Mouse (Mus musculus) forebrain, embryonic 10.5 days (tissue): ENCODE measurements around the gene Gm6592. TPM values are rescaled to one million over a fixed set of nuclear protein-coding genes. Genes with fewer than 3 reads are reported as not detected.
"Not testable (repeated sequence)": the region's sequence is repeated elsewhere in the genome, so short reads cannot be mapped to it uniquely, and the experiment has no call there.

Experiments used
- DNase-seq: peaks from one replicate; pipeline ENCODE4 v3.0.0-alpha.2; 2017; ENCODE audit warnings: low spot score; ENCODE audit errors: extremely low spot score
- H3K27ac ChIP-seq: fragments of 300-500 bp; sonication (generic); 2 replicates; pipeline ENCODE4 v1.5.1; 2016; ENCODE audit warnings: mild to moderate bottlenecking
- H3K27me3 ChIP-seq: fragments of 300-500 bp; sonication (generic); 2 replicates; pipeline ENCODE4 v1.6.1; 2016; ENCODE audit warnings: mild to moderate bottlenecking; ENCODE audit not compliant: poor library complexity, severe bottlenecking
- H3K36me3 ChIP-seq: fragments of 300-500 bp; sonication (generic); replicated peaks from 2 replicates; pipeline ENCODE4 v1.6.1; 2016; ENCODE audit warnings: mild to moderate bottlenecking, moderate library complexity
- H3K4me1 ChIP-seq: fragments of 300-500 bp; sonication (generic); 2 replicates; pipeline ENCODE4 v1.6.1; 2016
- H3K4me3 ChIP-seq: fragments of 300-500 bp; sonication (generic); 2 replicates; pipeline ENCODE4 v1.5.1; 2016; ENCODE audit warnings: mild to moderate bottlenecking, moderate library complexity
- H3K9me3 ChIP-seq: fragments of 300-500 bp; sonication (generic); 2 replicates; pipeline ENCODE4 v1.6.1; 2016; ENCODE audit warnings: mild to moderate bottlenecking, moderate library complexity
- WGBS: fragments of 180-500 bp; shearing (Covaris S2); methylation state at CpG from one replicate; pipeline ENCODE4 v1.1.7; 2016; 5-methylcytosine and 5-hydroxymethylcytosine counted together
- polyA plus RNA-seq: library from polyadenylated mRNA; unstranded; fragments of >200 nt; fragmentation: Nextera tagmentation; extraction: Ambion mirVana; gene quantifications from 2 replicates; pipeline ENCODE4 v1.2.1, GENCODE M21; 2016

The Gm6592 gene
- not detected in 2 replicates for polyA plus RNA-seq

GRCm38 (mm10) chrX:8843694-8844093, at the start of gene Gm6592:
TSS of gene Gm6592 (plus strand) at chrX:8843994.
- no peaks in the 10 kb centered on the region for H3K4me1 ChIP-seq
- no peaks in the 10 kb centered on the region for H3K36me3 ChIP-seq
- H3K27me3 ChIP-seq, result no peaks in the 10 kb centered on the region
- 68% methylated on average over 1 of the region's 1 CpGs for WGBS
- no peak for DNase-seq
- no peak within 1 kb of the TSS for H3K27ac ChIP-seq
- no peaks in the 10 kb centered on the region for H3K9me3 ChIP-seq
- no peak within 1 kb of the TSS for H3K4me3 ChIP-seq

GRCm38 (mm10) chrX:8803391-8803790, 40.4 kb upstream of the Gm6592 start, which contains the start of gene Ssxb5:
TSS of gene Ssxb5 (plus strand) at chrX:8803691.
- 85% methylated on average over 4 of the region's 4 CpGs for WGBS
- H3K36me3 ChIP-seq, H3K4me3 ChIP-seq, H3K27me3 ChIP-seq, H3K27ac ChIP-seq, DNase-seq, H3K4me1 ChIP-seq: not testable (repeated sequence)
- peaks cover 19% of the 10 kb centered on the region for H3K9me3 ChIP-seq

- Histone ChIP-seq H3K27ac (no peak overlapping the region), H3K27me3 (no peaks in the 10 kb centered on the region), H3K4me1 (no peaks in the 10 kb centered on the region), H3K36me3 (no peaks in the 10 kb centered on the region), H3K4me3 (no peak overlapping the region), H3K9me3 (no peaks in the 10 kb centered on the region)
- no peak for DNase-seq
These were observed 11.8 kb upstream of the Gm6592 start for GRCm38 (mm10) chrX:8832043-8832442.

DNA sequence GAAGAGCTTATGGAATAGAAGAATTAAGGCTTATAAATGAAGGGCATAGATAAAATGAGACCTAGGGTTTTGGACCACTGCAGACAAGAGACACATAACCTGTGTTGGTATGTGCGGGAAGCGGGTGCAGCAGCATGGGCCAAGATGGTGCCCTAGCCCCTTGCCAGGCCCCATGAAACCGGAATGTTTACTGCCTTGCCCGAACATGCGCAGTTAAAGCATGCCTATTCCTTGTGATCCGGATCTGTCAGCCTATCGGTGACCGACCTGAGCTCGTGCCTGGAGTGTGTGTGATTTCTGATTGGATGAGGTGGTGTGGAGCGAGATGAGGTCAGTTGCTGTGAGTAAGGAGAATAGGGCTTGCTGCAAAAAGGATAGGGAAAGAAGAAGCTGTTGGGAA, 8.7 kb downstream of the Gm6592 start:
- no peak for DNase-seq
- H3K27ac ChIP-seq, result no peak overlapping the region
- H3K4me3 ChIP-seq, result no peak overlapping the region
- H3K36me3 ChIP-seq, result no peaks in the 10 kb centered on the region
- no peaks in the 10 kb centered on the region; the same call in 1 of the 2 replicates for H3K9me3 ChIP-seq
- WGBS, result 93% methylated on average over 10 of the region's 10 CpGs
- H3K4me1 ChIP-seq, result no peaks in the 10 kb centered on the region
- H3K27me3 ChIP-seq, result no peaks in the 10 kb centered on the region

DNA sequence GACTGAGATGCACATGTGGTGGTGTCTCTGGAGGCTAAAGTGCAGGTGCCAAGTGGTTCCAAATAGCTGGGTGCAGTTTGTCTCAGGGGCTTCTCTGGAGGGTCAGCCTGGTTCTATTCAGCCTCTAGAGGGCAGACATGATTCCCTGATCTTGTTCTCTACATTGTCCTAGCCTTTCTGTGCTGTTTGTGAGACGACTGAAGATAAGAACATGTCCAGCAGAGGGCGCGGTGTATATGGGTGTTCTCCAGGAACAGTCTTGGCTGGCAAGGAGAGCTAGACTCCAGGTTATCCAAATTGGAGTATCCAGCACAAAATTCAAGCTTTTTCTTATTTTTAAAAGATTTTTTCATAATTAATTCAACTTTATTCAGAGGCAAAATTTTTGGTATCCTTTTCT, 20.5 kb downstream of the Gm6592 start:
- WGBS, result 4% methylated on average over 3 of the region's 3 CpGs

GRCm38 (mm10) chrX:8873953-8874352, 30.2 kb downstream of the Gm6592 start, which contains the start of gene Gm5751:
TSS of gene Gm5751 (plus strand) at chrX:8874253.
- WGBS, result 91% methylated on average over 4 of the region's 4 CpGs
- not testable (repeated sequence) for H3K27me3 ChIP-seq, H3K4me1 ChIP-seq, H3K4me3 ChIP-seq, DNase-seq, H3K27ac ChIP-seq, H3K36me3 ChIP-seq
- H3K9me3 ChIP-seq, result peaks cover 12% of the 10 kb centered on the region; the same call in 1 of the 2 replicates

More for the DNA sequence above, 20.5 kb downstream of the Gm6592 start:
- H3K4me3 ChIP-seq, H3K27me3 ChIP-seq, H3K27ac ChIP-seq, H3K4me1 ChIP-seq, H3K36me3 ChIP-seq, H3K9me3 ChIP-seq: not testable (repeated sequence)
- peak; percentile 55 for DNase-seq

GRCm38 (mm10) chrX:8884336-8884735, 40.5 kb downstream of the Gm6592 start:
- 72% methylated on average over 4 of the region's 4 CpGs for WGBS
- Histone ChIP-seq H3K4me1 (no peaks in the 10 kb centered on the region), H3K9me3 (no peaks in the 10 kb centered on the region), H3K36me3 (no peaks in the 10 kb centered on the region; the same call in 1 of the 2 replicates), H3K27ac (no peak overlapping the region), H3K4me3 (no peak overlapping the region), H3K27me3 (no peaks in the 10 kb centered on the region)
- no peak for DNase-seq

DNA sequence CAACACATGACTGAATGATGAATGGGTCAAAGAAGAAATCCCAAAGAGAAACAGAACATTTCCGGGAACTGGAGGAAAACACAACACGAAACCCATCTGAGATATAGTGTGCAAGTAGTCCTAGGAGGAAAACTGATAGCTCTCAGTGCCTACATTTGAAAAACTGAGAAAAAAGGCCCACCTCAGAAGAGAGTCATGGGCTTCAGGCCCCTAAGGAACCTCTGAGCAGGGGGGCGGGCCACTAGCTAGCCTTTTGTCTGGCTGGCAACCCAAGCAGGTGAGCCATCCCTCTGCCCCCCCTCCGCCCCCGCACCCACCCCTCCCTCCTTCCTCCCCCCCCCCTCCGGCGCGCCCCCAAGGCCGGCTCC, 48.2 kb downstream of the Gm6592 start:
- no peaks in the 10 kb centered on the region for H3K4me1 ChIP-seq
- no peaks in the 10 kb centered on the region for H3K27me3 ChIP-seq
- peak; percentile 16 for DNase-seq
- peak overlapping the region; percentile 59 for H3K4me3 ChIP-seq
- H3K27ac ChIP-seq, result peak overlapping the region; percentile 87
- no peaks in the 10 kb centered on the region; the same call in 1 of the 2 replicates for H3K36me3 ChIP-seq
- peaks cover 9% of the 10 kb centered on the region; the same call in 1 of the 2 replicates for H3K9me3 ChIP-seq
- 36% methylated on average over 3 of the region's 9 CpGs for WGBS

DNA sequence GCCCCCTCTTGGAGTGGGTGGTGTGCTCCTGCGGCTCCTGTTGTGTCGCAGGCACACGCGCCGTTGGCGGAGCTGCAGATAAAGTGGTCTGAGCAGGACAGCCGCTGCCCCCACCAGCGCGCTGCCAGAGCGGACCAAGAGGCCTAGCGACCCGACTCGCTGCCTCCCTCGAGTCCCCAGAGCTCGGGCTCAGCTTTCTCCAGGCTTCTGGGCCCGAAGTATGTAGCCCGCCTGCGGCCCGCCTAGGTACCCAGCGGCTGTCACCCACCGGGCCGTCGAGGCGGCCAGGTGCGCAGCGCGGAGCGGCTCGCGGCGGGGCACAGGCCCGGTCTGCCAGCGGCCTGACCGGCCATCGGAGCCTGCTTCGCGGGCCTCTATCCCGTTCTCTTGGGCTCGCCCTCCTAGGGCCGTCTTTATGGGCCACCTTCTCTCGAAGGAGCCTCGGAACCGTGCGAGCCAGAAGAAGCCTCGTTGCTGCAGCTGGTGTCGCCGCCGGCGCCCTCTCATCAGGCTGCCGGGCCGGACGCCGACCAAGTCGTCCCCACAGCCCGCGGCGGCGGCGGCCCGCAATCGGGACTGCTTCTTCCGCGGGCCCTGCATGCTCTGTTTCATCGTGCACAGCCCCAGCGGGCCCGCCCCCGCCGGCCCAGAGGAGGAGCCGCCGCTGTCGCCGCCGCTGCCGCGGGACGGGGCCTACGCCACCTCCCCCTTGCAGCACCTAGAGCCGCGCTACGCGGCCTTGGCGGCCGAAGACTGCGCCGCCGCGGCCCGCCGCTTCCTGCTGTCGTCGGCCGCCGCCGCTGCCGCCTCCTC, 48.8 kb downstream of the Gm6592 start, which contains the start of gene B630019K06Rik:
Gene B630019K06Rik, plus strand, starts transcription at position 40 of the 813 bp plus-strand sequence.
- Histone ChIP-seq H3K4me1 (no peaks in the 10 kb centered on the region), H3K9me3 (peaks cover 9% of the 10 kb centered on the region; the same call in 1 of the 2 replicates), H3K4me3 (peak within 1 kb of the TSS; percentile 59), H3K27me3 (no peaks in the 10 kb centered on the region), H3K27ac (peak within 1 kb of the TSS; percentile 87), H3K36me3 (no peaks in the 10 kb centered on the region; the same call in 1 of the 2 replicates)
- peak; percentile 33 for DNase-seq
- 16% methylated on average over 88 of the region's 95 CpGs for WGBS

DNA sequence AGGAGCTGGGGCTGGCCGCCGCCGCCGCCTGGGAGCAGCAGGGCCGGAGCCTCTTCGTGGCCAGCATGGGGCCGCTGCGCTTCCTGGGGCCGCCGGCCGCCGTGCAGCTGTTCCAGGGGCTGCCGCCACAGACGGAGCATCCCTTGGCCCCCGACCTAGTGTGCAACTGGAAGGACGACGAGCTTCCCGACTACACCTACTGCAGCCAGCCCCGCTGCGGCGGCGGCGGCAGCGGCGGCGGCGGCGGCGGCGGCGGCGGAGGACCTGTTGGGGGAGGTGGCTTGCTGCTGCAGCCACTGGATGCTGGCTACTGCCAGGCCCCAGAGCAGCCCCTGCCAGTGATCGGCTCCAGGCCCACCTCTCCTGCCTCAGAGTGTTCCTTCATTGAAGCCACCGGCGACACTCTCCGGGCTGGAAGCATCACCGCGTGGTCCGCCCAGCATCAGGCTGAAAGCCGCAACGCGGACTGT, 49.4 kb downstream of the Gm6592 start:
- DNase-seq, result peak; percentile 40
- 18% methylated on average over 31 of the region's 42 CpGs for WGBS
- Histone ChIP-seq H3K27me3 (no peaks in the 10 kb centered on the region), H3K4me1 (no peaks in the 10 kb centered on the region), H3K36me3 (no peaks in the 10 kb centered on the region; the same call in 1 of the 2 replicates), H3K9me3 (peaks cover 9% of the 10 kb centered on the region; the same call in 1 of the 2 replicates), H3K27ac (peak overlapping the region; percentile 87), H3K4me3 (peak overlapping the region; percentile 59)

Other genes starting within 250 kb of the Gm6592 start
- not detected in 2 replicates for gene Ssxb8, start 153.2 kb upstream of the Gm6592 start, polyA plus RNA-seq
- gene Ssx9, start 95.6 kb upstream of the Gm6592 start, polyA plus RNA-seq, result not detected in 2 replicates
- gene Ssxb5, start 40.3 kb upstream of the Gm6592 start, polyA plus RNA-seq, result not detected in 2 replicates
- gene Gm5751, start 30.3 kb downstream of the Gm6592 start, polyA plus RNA-seq, result not detected in 2 replicates
- gene B630019K06Rik, start 48.4 kb downstream of the Gm6592 start, polyA plus RNA-seq, result 2.2 and 2.4 TPM in 2 replicates
- gene Fthl17b, start 119.0 kb downstream of the Gm6592 start, polyA plus RNA-seq, result not detected in 2 replicates
- not detected in 2 replicates for gene Fthl17c, start 132.6 kb downstream of the Gm6592 start, polyA plus RNA-seq
- not detected in 2 replicates for gene Fthl17d, start 142.8 kb downstream of the Gm6592 start, polyA plus RNA-seq
- not detected in 2 replicates for gene Fthl17e, start 189.5 kb downstream of the Gm6592 start, polyA plus RNA-seq
- gene Fthl17f, start 219.0 kb downstream of the Gm6592 start, polyA plus RNA-seq, result not detected in 2 replicates